Mouse (Mus musculus) hindbrain, embryonic 13.5 days (tissue): Measurements from ENCODE around the gene Lrrc59. TPM values are rescaled to one million over a fixed set of nuclear protein-coding genes. Genes with fewer than 3 reads are reported as not detected.
"Not testable (repeated sequence)": the region's sequence is repeated elsewhere in the genome, so short reads cannot be mapped to it uniquely, and the experiment has no call there.

Experiments
- ATAC-seq: fragments of 200-750 bp; cut with Nextera tagmentation; 2 replicates; pipeline ENCODE4 v1.8.0; 2017; ENCODE audit warnings: moderate TSS enrichment; ENCODE audit not compliant: low FRiP score
- H3K27ac ChIP-seq: fragments of 300-500 bp; sonication (generic); 2 replicates; pipeline ENCODE4 v1.5.1; 2015; ENCODE audit warnings: inconsistent platforms, mild to moderate bottlenecking, moderate library complexity
- H3K27me3 ChIP-seq: fragments of 300-500 bp; sonication (generic); 2 replicates; pipeline ENCODE4 v1.6.1; 2015; ENCODE audit warnings: mild to moderate bottlenecking, inconsistent platforms
- H3K36me3 ChIP-seq: fragments of 300-500 bp; sonication (generic); 2 replicates; pipeline ENCODE4 v1.6.1; 2015; ENCODE audit warnings: mild to moderate bottlenecking, inconsistent platforms
- H3K4me1 ChIP-seq: fragments of 300-500 bp; sonication (generic); replicated peaks from 2 replicates; pipeline ENCODE4 v1.6.1; 2015; ENCODE audit warnings: inconsistent platforms
- H3K4me2 ChIP-seq: fragments of 300-500 bp; sonication (generic); 2 replicates; pipeline ENCODE4 v1.6.1; 2015; ENCODE audit warnings: inconsistent platforms, mild to moderate bottlenecking, moderate library complexity
- H3K4me3 ChIP-seq: fragments of 300-500 bp; sonication (generic); 2 replicates; pipeline ENCODE4 v1.5.1; 2015; ENCODE audit warnings: mild to moderate bottlenecking, inconsistent platforms
- H3K9ac ChIP-seq: fragments of 300-500 bp; sonication (generic); 2 replicates; pipeline ENCODE4 v1.6.1; 2015; ENCODE audit warnings: mild to moderate bottlenecking, inconsistent platforms
- H3K9me3 ChIP-seq: fragments of 300-500 bp; sonication (generic); 2 replicates; pipeline ENCODE4 v1.6.1; 2016; ENCODE audit warnings: inconsistent platforms
- WGBS: fragments of 180-500 bp; shearing (Covaris S2); methylation state at CpG from one replicate; pipeline ENCODE4 v1.1.7; 2015; 5-methylcytosine and 5-hydroxymethylcytosine counted together
- polyA plus RNA-seq: library from polyadenylated mRNA; unstranded; fragments of >200 nt; fragmentation: Nextera tagmentation; extraction: Ambion mirVana; gene quantifications from 2 replicates; pipeline ENCODE4 v1.2.1, GENCODE M21; 2015

Gene Lrrc59
- polyA plus RNA-seq, 1 experiment from 2014 or later, result 163 TPM

- Histone ChIP-seq H3K4me3 (no peak overlapping the region), H3K27me3 (no peaks in the 10 kb centered on the region), H3K4me2 (no peak overlapping the region), H3K27ac (no peak overlapping the region), H3K36me3 (peaks cover 85% of the 10 kb centered on the region), H3K4me1 (no peaks in the 10 kb centered on the region), H3K9ac (no peak overlapping the region), H3K9me3 (no peaks in the 10 kb centered on the region)
- WGBS, result 84% methylated on average over 8 of the region's 8 CpGs
- ATAC-seq, result no peak
Observed at GRCm38 (mm10) chr11:94644461-94645219, 15.1 kb downstream of the Lrrc59 start.

- H3K36me3 ChIP-seq, result peaks cover 69% of the 10 kb centered on the region
- H3K4me3 ChIP-seq, result no peak overlapping the region
- H3K9ac ChIP-seq, result no peak overlapping the region
- H3K27ac ChIP-seq, result no peak overlapping the region
- no peaks in the 10 kb centered on the region for H3K27me3 ChIP-seq
- ATAC-seq, result no peak
- WGBS, result 95% methylated on average over 4 of the region's 4 CpGs
- H3K9me3 ChIP-seq, result no peaks in the 10 kb centered on the region
- H3K4me2 ChIP-seq, result no peak overlapping the region
- no peaks in the 10 kb centered on the region for H3K4me1 ChIP-seq
Observed at GRCm38 (mm10) chr11:94646457-94646856, 16.9 kb downstream of the Lrrc59 start.

GRCm38 (mm10) chr11:94651241-94651640 lies 21.7 kb downstream of the Lrrc59 start:
- not testable (repeated sequence) for H3K4me2 ChIP-seq, H3K27ac ChIP-seq, H3K27me3 ChIP-seq, ATAC-seq, H3K4me3 ChIP-seq, H3K9me3 ChIP-seq, H3K9ac ChIP-seq
- peaks cover 23% of the 10 kb centered on the region for H3K4me1 ChIP-seq
- 98% methylated on average over 5 of the region's 7 CpGs for WGBS
- peaks cover 22% of the 10 kb centered on the region for H3K36me3 ChIP-seq

GRCm38 (mm10) chr11:94652973-94653372 lies 23.4 kb downstream of the Lrrc59 start:
- H3K27ac ChIP-seq, result no peak overlapping the region
- no peaks in the 10 kb centered on the region for H3K9me3 ChIP-seq
- peak overlapping the region; percentile 72; the same call in 1 of the 2 replicates for H3K9ac ChIP-seq
- 52% methylated on average over 8 of the region's 8 CpGs for WGBS
- H3K4me3 ChIP-seq, result peak overlapping the region; percentile 63
- 0 out of 2 replicates have a peak, but pooled peaks have one; percentile 9 for ATAC-seq
- no peaks in the 10 kb centered on the region for H3K27me3 ChIP-seq
- peaks cover 19% of the 10 kb centered on the region for H3K36me3 ChIP-seq
- peaks cover 23% of the 10 kb centered on the region for H3K4me1 ChIP-seq
- H3K4me2 ChIP-seq, result peak overlapping the region; percentile 82

GRCm38 (mm10) chr11:94653663-94654436 lies 24.3 kb downstream of the Lrrc59 start, which contains the start of the genes Mrpl27 and Eme1:
TSS of gene Mrpl27 (plus strand) at chr11:94653767.
TSS of gene Eme1 (minus strand) at chr11:94653964.
- H3K4me2 ChIP-seq, result peak within 1 kb of the TSS; percentile 82
- 2% methylated on average over 32 of the region's 32 CpGs for WGBS
- H3K9me3 ChIP-seq, result no peaks in the 10 kb centered on the region
- peaks cover 25% of the 10 kb centered on the region for H3K36me3 ChIP-seq
- ATAC-seq, result peak; percentile 89
- H3K27me3 ChIP-seq, result no peaks in the 10 kb centered on the region
- H3K4me3 ChIP-seq, result peak within 1 kb of the TSS; percentile 63
- peaks cover 23% of the 10 kb centered on the region for H3K4me1 ChIP-seq
- H3K9ac ChIP-seq, result peak within 1 kb of the TSS; percentile 72
- peak within 1 kb of the TSS; percentile 95 for H3K27ac ChIP-seq

- H3K4me3 ChIP-seq, result no peak overlapping the region
- H3K4me2 ChIP-seq, result no peak overlapping the region
- no peaks in the 10 kb centered on the region for H3K27me3 ChIP-seq
- H3K27ac ChIP-seq, result peak overlapping the region; percentile 18; the same call in 1 of the 2 replicates
- no peak for ATAC-seq
- H3K36me3 ChIP-seq, result peaks cover 91% of the 10 kb centered on the region
- H3K9me3 ChIP-seq, result no peaks in the 10 kb centered on the region
- H3K9ac ChIP-seq, result no peak overlapping the region
- 60% methylated on average over 1 of the region's 1 CpGs for WGBS
- H3K4me1 ChIP-seq, result no peaks in the 10 kb centered on the region
Observed at GRCm38 (mm10) chr11:94661344-94661743, 31.8 kb downstream of the Lrrc59 start.

GRCm38 (mm10) chr11:94665281-94665680 lies 35.7 kb downstream of the Lrrc59 start:
- Histone ChIP-seq H3K9me3 (no peaks in the 10 kb centered on the region), H3K27ac (no peak overlapping the region), H3K27me3 (no peaks in the 10 kb centered on the region), H3K4me2 (no peak overlapping the region), H3K36me3 (peaks cover 94% of the 10 kb centered on the region), H3K9ac (no peak overlapping the region), H3K4me3 (no peak overlapping the region), H3K4me1 (no peaks in the 10 kb centered on the region)
- ATAC-seq, result no peak
- WGBS, result 95% methylated on average over 6 of the region's 6 CpGs

- Histone ChIP-seq H3K4me2 (no peak overlapping the region), H3K36me3 (peaks cover 10% of the 10 kb centered on the region), H3K4me3 (no peak overlapping the region), H3K27me3 (no peaks in the 10 kb centered on the region), H3K27ac (no peak overlapping the region), H3K4me1 (peaks cover 47% of the 10 kb centered on the region), H3K9me3 (no peaks in the 10 kb centered on the region), H3K9ac (no peak overlapping the region; the same call in 1 of the 2 replicates)
- no peak for ATAC-seq
- WGBS, result 89% methylated on average over 5 of the region's 5 CpGs
Observed at GRCm38 (mm10) chr11:94674984-94675383, 45.4 kb downstream of the Lrrc59 start.

GRCm38 (mm10) chr11:94675446-94675845 lies 45.9 kb downstream of the Lrrc59 start:
- Histone ChIP-seq H3K9ac (peak overlapping the region; percentile 95; the same call in 1 of the 2 replicates), H3K9me3 (no peaks in the 10 kb centered on the region), H3K36me3 (peaks cover 5% of the 10 kb centered on the region), H3K4me1 (peaks cover 47% of the 10 kb centered on the region), H3K4me2 (peak overlapping the region; percentile 70), H3K27me3 (no peaks in the 10 kb centered on the region), H3K4me3 (peak overlapping the region; percentile 93; the same call in 1 of the 2 replicates), H3K27ac (peak overlapping the region; percentile 40; the same call in 1 of the 2 replicates)
- WGBS, result 87% methylated on average over 5 of the region's 5 CpGs
- ATAC-seq, result no peak

- no peak overlapping the region for H3K27ac ChIP-seq
- no peaks in the 10 kb centered on the region for H3K9me3 ChIP-seq
- peak overlapping the region; percentile 95 for H3K9ac ChIP-seq
- H3K27me3 ChIP-seq, result no peaks in the 10 kb centered on the region
- 40% methylated on average over 4 of the region's 4 CpGs for WGBS
- peaks cover 47% of the 10 kb centered on the region for H3K4me1 ChIP-seq
- peak overlapping the region; percentile 93 for H3K4me3 ChIP-seq
- peak overlapping the region; percentile 70 for H3K4me2 ChIP-seq
- H3K36me3 ChIP-seq, result no peaks in the 10 kb centered on the region
- ATAC-seq, result peak; percentile 2; the same call in 1 of the 2 replicates
Observed at GRCm38 (mm10) chr11:94676308-94676707, 46.7 kb downstream of the Lrrc59 start.

- Histone ChIP-seq H3K9me3 (no peaks in the 10 kb centered on the region), H3K36me3 (no peaks in the 10 kb centered on the region), H3K27ac (peak within 1 kb of the TSS; percentile 95), H3K27me3 (no peaks in the 10 kb centered on the region), H3K4me2 (peak within 1 kb of the TSS; percentile 70), H3K9ac (peak within 1 kb of the TSS; percentile 95), H3K4me3 (peak within 1 kb of the TSS; percentile 93), H3K4me1 (peaks cover 41% of the 10 kb centered on the region)
- ATAC-seq, result peak; percentile 95
- WGBS, result under 1% methylated on average over 78 of the region's 82 CpGs
Observed at GRCm38 (mm10) chr11:94676754-94677606, 47.4 kb downstream of the Lrrc59 start, which contains the start of gene Xylt2. TSS of gene Xylt2 (minus strand) at chr11:94677515.
